Mouse (Mus musculus) adrenal gland, postnatal 4 days (tissue): ENCODE results near the gene Urb1. TPM values are rescaled to one million over a fixed set of nuclear protein-coding genes. Genes with fewer than 3 reads are reported as not detected.

ENCODE experiments used
- DNase-seq, 2 experiments: peaks; one replicate each; pipeline ENCODE4 v3.0.0; 2021 to 2022; ENCODE audit warnings: low spot score in 2 of 2, mixed read lengths in 2 of 2
- total RNA-seq, 2 experiments: library from RNA; stranded (reverse); gene quantifications; 2 replicates each; pipeline ENCODE4 v1.2.3; 2021

Gene Urb1
- total RNA-seq, 2 experiments from 2014 or later: 14.9 to 18.7 TPM

GRCm38 (mm10) chr16:90703646-90704045, 106.6 kb downstream of the Urb1 start:
- DNase-seq: no peak

- no peak for DNase-seq
These were observed 108.7 kb downstream of the Urb1 start for GRCm38 (mm10) chr16:90701541-90701940.

Other genes starting within 250 kb of the Urb1 start
- gene Mis18a, start 83.0 kb downstream of the Urb1 start, total RNA-seq: 10 to 100 TPM; 13.9 to 16.4 TPM
- gene Mrap, start 72.2 kb downstream of the Urb1 start, total RNA-seq: 100 to 1,000 TPM; 216 to 230 TPM
- 1 to 10 TPM; 5.1 to 5.8 TPM for gene Eva1c, start 16.3 kb upstream of the Urb1 start, total RNA-seq
- gene Cfap298, start 124.7 kb upstream of the Urb1 start, total RNA-seq: 10 to 100 TPM; 30.9 to 38.7 TPM
- 10 to 100 TPM; 37.6 to 43.6 TPM for gene Synj1, start 200.9 kb upstream of the Urb1 start, total RNA-seq
- 10 to 100 TPM; 78.9 to 82.0 TPM for gene Paxbp1, start 234.1 kb upstream of the Urb1 start, total RNA-seq